Mouse (Mus musculus) 3T3-L1 (cell line): ENCODE results near the gene Bub1.

Source experiments
- DNase-seq: peaks from one replicate; pipeline ENCODE4 v3.0.0-alpha.2; 2015; ENCODE audit warnings: low read depth, low spot score

The Bub1 gene

GRCm38 (mm10) chr2:127831401-127832102 lies at the start of gene Bub1:
TSS of gene Bub1 (minus strand) at chr2:127831865.
- DNase-seq, result peak; percentile 95

GRCm38 (mm10) chr2:127881063-127881462 lies 49.4 kb upstream of the Bub1 start:
- no peak for DNase-seq

- DNase-seq, result peak; percentile 49
Observed at GRCm38 (mm10) chr2:127864381-127864780, 32.7 kb upstream of the Bub1 start.

GRCm38 (mm10) chr2:127854332-127854991 lies 22.8 kb upstream of the Bub1 start:
- peak; percentile 76 for DNase-seq

- DNase-seq, result peak; percentile 57
Observed at GRCm38 (mm10) chr2:127850371-127850770, 18.7 kb upstream of the Bub1 start.

GRCm38 (mm10) chr2:127846571-127846970 lies 14.9 kb upstream of the Bub1 start:
- no peak for DNase-seq

GRCm38 (mm10) chr2:127846008-127846407 lies 14.3 kb upstream of the Bub1 start:
- DNase-seq, result no peak

- peak; percentile 67 for DNase-seq
Observed at GRCm38 (mm10) chr2:127845346-127845982, 13.8 kb upstream of the Bub1 start.

GRCm38 (mm10) chr2:127842421-127842820 lies 10.8 kb upstream of the Bub1 start:
- DNase-seq, result no peak

- DNase-seq, result no peak
Observed at GRCm38 (mm10) chr2:127841402-127841801, 9.7 kb upstream of the Bub1 start.

- DNase-seq, result no peak
Observed at GRCm38 (mm10) chr2:127839425-127839824, 7.8 kb upstream of the Bub1 start.

GRCm38 (mm10) chr2:127838576-127838975 lies 6.9 kb upstream of the Bub1 start, which contains the start of gene Acoxl:
TSS of gene Acoxl (plus strand) at chr2:127838876.
- no peak for DNase-seq

GRCm38 (mm10) chr2:127832833-127833190 lies 1.1 kb upstream of the Bub1 start:
- peak; percentile 91 for DNase-seq

GRCm38 (mm10) chr2:127832103-127832832 lies 603 bp upstream of the Bub1 start:
- no peak for DNase-seq

GRCm38 (mm10) chr2:127791919-127792603 lies 39.6 kb downstream of the Bub1 start, which contains the start of gene Mtln:
TSS of gene Mtln (minus strand) at chr2:127792488.
- DNase-seq, result peak; percentile 82

GRCm38 (mm10) chr2:127789651-127790270 lies 41.9 kb downstream of the Bub1 start:
- DNase-seq, result no peak

GRCm38 (mm10) chr2:127789138-127789537 lies 42.5 kb downstream of the Bub1 start:
- peak; percentile 31 for DNase-seq

- DNase-seq, result peak; percentile 88
Observed at GRCm38 (mm10) chr2:127788440-127789116, 43.1 kb downstream of the Bub1 start, which contains the start of gene Nphp1. TSS of gene Nphp1 (minus strand) at chr2:127788897.

GRCm38 (mm10) chr2:127787226-127787625 lies 44.4 kb downstream of the Bub1 start:
- DNase-seq, result no peak

- no peak for DNase-seq
Observed at GRCm38 (mm10) chr2:127778451-127778850, 53.2 kb downstream of the Bub1 start.
